Mouse (Mus musculus) limb, embryonic 11.5 days (tissue): Measurements from ENCODE around the gene Igfbp5. TPM values are rescaled to one million over a fixed set of nuclear protein-coding genes. Genes with fewer than 3 reads are reported as not detected.

ENCODE experiments used
- polyA plus RNA-seq: library from polyadenylated mRNA; unstranded; fragments of >200 nt; fragmentation: Nextera tagmentation; extraction: Ambion mirVana; gene quantifications from 2 replicates; pipeline ENCODE4 v1.2.1, GENCODE M21; 2014

Igfbp5 gene
- polyA plus RNA-seq, 1 experiment from 2014 or later, result 48.4 TPM

Other genes starting within 250 kb of the Igfbp5 start
- not detected in 2 replicates for gene Ankar, start 174.3 kb downstream of the Igfbp5 start, polyA plus RNA-seq
- gene Rpl37a, start 163.6 kb downstream of the Igfbp5 start, polyA plus RNA-seq, result 1,800 and 1,853 TPM in 2 replicates
- 262 and 290 TPM in 2 replicates for gene Igfbp2, start 50.4 kb downstream of the Igfbp5 start, polyA plus RNA-seq
- gene Tnp1, start 141.0 kb upstream of the Igfbp5 start, polyA plus RNA-seq, result not detected in 2 replicates